Comparison of ENCODE assay signal across 13 mouse cellular contexts in the genomic region with DNA sequence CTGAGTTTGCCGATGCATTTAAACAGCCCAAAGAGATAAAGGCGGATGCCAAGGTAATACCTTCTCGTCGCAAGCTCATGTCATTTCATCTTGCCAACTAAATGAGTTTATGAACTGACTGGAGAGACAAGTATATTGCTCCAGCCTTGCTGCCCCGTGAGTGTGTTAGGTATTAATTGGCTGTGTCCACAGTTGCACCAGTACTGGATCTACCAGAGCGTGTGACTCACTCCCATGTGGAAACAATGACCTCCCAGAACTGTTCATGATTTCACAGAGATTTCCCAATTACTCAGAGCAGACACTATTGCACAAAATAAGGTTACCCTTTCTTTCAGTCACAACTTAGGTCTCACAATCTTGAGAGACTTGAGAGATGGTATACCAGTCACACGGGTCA.
DNase-seq lines count a peak whose midpoint lies in the region; ATAC-seq and TF ChIP-seq lines count a peak whose summit lies in the region.
"Had no signal": no experiment of that assay in that cellular context is flagged by ENCODE, and none has a peak within 500 bp of the region (broad histone marks: within the 10 kb centered on the region; RNA-seq: fewer than 3 reads in every experiment).

No protein-coding gene starts in this region.

- no peak overlapping the region for H3K9ac ChIP-seq in heart, embryonic 12.5 days

- no peak overlapping the region for H3K27ac ChIP-seq in heart, embryonic 12.5 days (ENCODE audit: poor library complexity, severe bottlenecking)
- H3K27ac ChIP-seq: hindbrain, embryonic 10.5 days had no signal

- no peaks in the 10 kb centered on the region for H3K4me1 ChIP-seq in heart, embryonic 12.5 days (replicated peaks)

- ATAC-seq in heart, embryonic 12.5 days (ENCODE audit: insufficient number of reproducible peaks, low FRiP score), result no peak
- peak; percentile 97 for ATAC-seq in Patski
- ATAC-seq in CD4-positive, CD25-positive, alpha-beta regulatory T cell, adult 4 months, result no peak

- H3K4me2 ChIP-seq in heart, embryonic 12.5 days, result no peak overlapping the region

- no peak for TF ChIP-seq CTCF in Patski (IDR thresholded peaks at IDR 0.05)

- H3K36me3 ChIP-seq in heart, embryonic 12.5 days, result no peaks in the 10 kb centered on the region
- H3K36me3 ChIP-seq: hindbrain, embryonic 10.5 days had no signal

- peak; percentile 40 for DNase-seq in heart, adult 11 months
- peak; percentile 58 for DNase-seq in Patski (ENCODE audit: low read depth, low spot score)
- DNase-seq in gonadal fat pad, adult 2 months (ENCODE audit: low read depth), result peak; percentile 92
- DNase-seq in lung, postnatal 14 days, result peak; percentile 17
- DNase-seq in MN1 (ENCODE audit: low spot score), result no peak
- DNase-seq in heart, adult 9 months (ENCODE audit: low spot score in 2 of 2), result no peak
- DNase-seq: B cell, adult 2 months; cerebellum, adult 2 months; kidney, adult 8-10 months; right cerebral cortex, postnatal 14 days had no signal

- H3K27me3 ChIP-seq in heart, embryonic 12.5 days (replicated peaks), result no peaks in the 10 kb centered on the region
- H3K27me3 ChIP-seq in Patski, result no peaks in the 10 kb centered on the region

- H3K4me3 ChIP-seq in heart, embryonic 12.5 days, result no peak overlapping the region
- H3K4me3 ChIP-seq: hindbrain, embryonic 10.5 days had no signal

- in situ Hi-C loops in Patski (cut with MboI; ENCODE audit: low pct_unique_long_range_greater_than_20kb), result no loop called here

- WGBS in heart, embryonic 12.5 days, result 76% methylated on average over 7 of the region's 7 CpGs

- POLR2A ChIA-PET in Patski (lab: Charles Lee), result interaction anchor here (1.0 kb wide), 1 partner anchor 15 kb away, joined by 3 read pairs; no protein-coding TSS in a partner anchor

- H3K9me3 ChIP-seq in heart, embryonic 12.5 days (replicated peaks), result no peaks in the 10 kb centered on the region
- H3K9me3 ChIP-seq: hindbrain, embryonic 10.5 days had no signal

- CTCF ChIA-PET in Patski (lab: Charles Lee), result interaction anchor here (0.9 to 1.2 kb wide), 2 partner anchors 11 to 22 kb away, joined by 3 to 4 read pairs; no protein-coding TSS in a partner anchor

Comparison
In these comparisons a context has a peak if more than half of its experiments do, and no peak if none do; other contexts are left out.
1. DNase-seq: peak in heart, adult 11 months (single experiment), Patski (single experiment), gonadal fat pad, adult 2 months (single experiment) and lung, postnatal 14 days (single experiment); none in MN1 (single experiment) and heart, adult 9 months (0 of 2).